ENCODE assay signal across 8 mouse cellular contexts in the genomic region with DNA sequence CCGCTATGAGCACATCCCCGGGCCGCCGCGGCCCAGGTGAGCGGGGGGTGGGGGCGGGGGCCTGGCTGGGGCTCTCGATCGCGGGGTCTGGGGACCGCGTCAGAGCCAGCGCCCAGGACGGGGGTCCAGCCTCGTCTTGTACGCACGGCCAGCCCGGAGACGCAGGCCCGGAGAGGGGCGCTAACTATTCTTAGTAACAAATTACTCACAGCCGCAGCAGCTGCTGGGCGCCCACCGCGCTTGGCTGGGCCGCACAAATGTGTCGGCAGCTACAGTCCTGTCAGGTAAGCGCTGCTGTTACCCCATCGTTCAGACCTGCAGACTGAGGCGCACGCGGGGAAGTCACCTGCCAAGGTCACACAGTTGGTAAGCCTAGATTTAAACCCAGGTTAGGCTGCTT. TPM values are rescaled to one million over a fixed set of nuclear protein-coding genes. Genes with fewer than 3 reads are reported as not detected.
DNase-seq lines count a peak whose midpoint lies in the region; ATAC-seq lines count a peak whose summit lies in the region.

No protein-coding gene starts in this region.

- peak overlapping the region; percentile 62 for H3K4me3 ChIP-seq in heart, embryonic 12.5 days
- peak overlapping the region; percentile 61 for H3K4me3 ChIP-seq in forebrain, embryonic 14.5 days (ENCODE audit: low read depth, low read length)

- H3K9me3 ChIP-seq in heart, embryonic 12.5 days (replicated peaks): no peaks in the 10 kb centered on the region
- no peaks in the 10 kb centered on the region for H3K9me3 ChIP-seq in forebrain, embryonic 14.5 days (replicated peaks; ENCODE audit: control insufficient read depth, low read length)

- H3K27ac ChIP-seq in heart, embryonic 12.5 days (ENCODE audit: poor library complexity, severe bottlenecking): peak overlapping the region; percentile 55
- H3K27ac ChIP-seq in forebrain, embryonic 14.5 days (ENCODE audit: low read depth, low read length): no peak overlapping the region

- intact Hi-C loops in heart, postnatal 14 days (cut with DNase I): no loop called here
- intact Hi-C loops in left cerebral cortex, postnatal 25 days (cut with DNase I): no loop called here

- H3K9ac ChIP-seq in heart, embryonic 12.5 days: peak overlapping the region; percentile 69
- peak overlapping the region; percentile 70 for H3K9ac ChIP-seq in forebrain, embryonic 14.5 days (ENCODE audit: low read length)

- no peaks in the 10 kb centered on the region for H3K36me3 ChIP-seq in heart, embryonic 12.5 days
- H3K36me3 ChIP-seq in forebrain, embryonic 14.5 days (ENCODE audit: control insufficient read depth, insufficient read depth, low read length): no peaks in the 10 kb centered on the region

- no peak for DNase-seq in heart, postnatal 14 days
- DNase-seq in Muller cell, postnatal 12 days (ENCODE audit: inconsistent ontology term): peak; percentile 42
- DNase-seq in forebrain, embryonic 14.5 days (ENCODE audit: low spot score): peak; percentile 49
- peak; percentile 41 to 55 for DNase-seq in left cerebral cortex, postnatal 25 days (ENCODE audit: low spot score in 2 of 2)
- DNase-seq in naive thymus-derived CD4-positive, alpha-beta T cell, adult 2 months (ENCODE audit: low read depth): peak; percentile 13
- DNase-seq in spleen, adult 12 weeks (ENCODE audit: low spot score): no peak
- no peak for DNase-seq in gastrocnemius, postnatal 25 days

- peak; percentile 33; the same call in 1 of the 2 replicates for ATAC-seq in heart, embryonic 12.5 days (ENCODE audit: insufficient number of reproducible peaks, low FRiP score)
- no peak; the same call in 1 of the 2 replicates for ATAC-seq in forebrain, embryonic 14.5 days

- peaks cover 26% of the 10 kb centered on the region for H3K4me1 ChIP-seq in heart, embryonic 12.5 days (replicated peaks)
- peaks cover 15% of the 10 kb centered on the region; the same call in 1 of the 2 replicates for H3K4me1 ChIP-seq in forebrain, embryonic 14.5 days (ENCODE audit: control insufficient read depth, insufficient read depth, low read length)

- H3K4me2 ChIP-seq in heart, embryonic 12.5 days: peak overlapping the region; percentile 91
- peak overlapping the region; percentile 97 for H3K4me2 ChIP-seq in forebrain, embryonic 14.5 days (ENCODE audit: low read length)

- H3K27me3 ChIP-seq in heart, embryonic 12.5 days (replicated peaks): peaks cover 52% of the 10 kb centered on the region
- no peaks in the 10 kb centered on the region for H3K27me3 ChIP-seq in forebrain, embryonic 14.5 days (replicated peaks; ENCODE audit: control insufficient read depth, insufficient read depth, low read length)

- WGBS in heart, embryonic 12.5 days: under 1% methylated on average over 32 of the region's 32 CpGs
- WGBS in forebrain, embryonic 14.5 days: 1% methylated on average over 29 of the region's 32 CpGs

RNA-seq across cellular contexts. Expression of gene Cyp46a1, which starts 0.3 kb away (rescaled TPM):
- polyA plus RNA-seq in heart, embryonic 12.5 days (2016; fragmentation: Nextera tagmentation; extraction: Ambion mirVana): 7.9 and 8.0 TPM in 2 replicates
- 1 to 10 TPM in 1 of 2 experiments, under 1 TPM in 1; 0.54 to 1.7 TPM for total RNA-seq in heart, postnatal 14 days (2021)
- 10.9 and 14.3 TPM in 2 replicates for polyA plus RNA-seq in forebrain, embryonic 14.5 days (2014; fragmentation: Nextera tagmentation; extraction: Ambion mirVana)
- total RNA-seq in left cerebral cortex, postnatal 25 days (2021): 100 to 1,000 TPM; 295 to 302 TPM
- total RNA-seq in gastrocnemius, postnatal 25 days (2021): under 1 TPM; 0.13 TPM

RNA-seq across cellular contexts. Expression of gene Hhipl1, which starts 28.5 kb away (rescaled TPM):
- polyA plus RNA-seq in heart, embryonic 12.5 days (2016; fragmentation: Nextera tagmentation; extraction: Ambion mirVana): 0.82 and 1.2 TPM in 2 replicates
- 1 to 10 TPM; 1.7 TPM for total RNA-seq in heart, postnatal 14 days (2021)
- polyA plus RNA-seq in forebrain, embryonic 14.5 days (2014; fragmentation: Nextera tagmentation; extraction: Ambion mirVana): 1.0 and 1.4 TPM in 2 replicates
- total RNA-seq in left cerebral cortex, postnatal 25 days (2021): 1 to 10 TPM; 6.9 to 7.1 TPM
- under 1 TPM; 0.91 to 0.95 TPM for total RNA-seq in gastrocnemius, postnatal 25 days (2021)

RNA-seq across cellular contexts. Expression of gene Eml1, which starts 36.2 kb away (rescaled TPM):
- 49.5 and 54.6 TPM in 2 replicates for polyA plus RNA-seq in heart, embryonic 12.5 days (2016; fragmentation: Nextera tagmentation; extraction: Ambion mirVana)
- 10 to 100 TPM; 81.7 to 89.8 TPM for total RNA-seq in heart, postnatal 14 days (2021)
- 52.2 and 57.1 TPM in 2 replicates for polyA plus RNA-seq in forebrain, embryonic 14.5 days (2014; fragmentation: Nextera tagmentation; extraction: Ambion mirVana)
- total RNA-seq in left cerebral cortex, postnatal 25 days (2021): 10 to 100 TPM; 66.0 to 69.3 TPM
- total RNA-seq in gastrocnemius, postnatal 25 days (2021): 100 to 1,000 TPM in 1 of 2 experiments, 10 to 100 TPM in 1; 84.7 to 109 TPM

RNA-seq across cellular contexts. Expression of gene Ccdc85c, which starts 59.3 kb away (rescaled TPM):
- polyA plus RNA-seq in heart, embryonic 12.5 days (2016; fragmentation: Nextera tagmentation; extraction: Ambion mirVana): 5.9 and 6.0 TPM in 2 replicates
- total RNA-seq in heart, postnatal 14 days (2021): 10 to 100 TPM; 33.2 to 35.2 TPM
- 13.6 and 14.5 TPM in 2 replicates for polyA plus RNA-seq in forebrain, embryonic 14.5 days (2014; fragmentation: Nextera tagmentation; extraction: Ambion mirVana)
- total RNA-seq in left cerebral cortex, postnatal 25 days (2021): 10 to 100 TPM; 74.7 to 76.9 TPM
- 10 to 100 TPM; 11.4 to 15.2 TPM for total RNA-seq in gastrocnemius, postnatal 25 days (2021)

Comparison
In these comparisons a context has a peak if more than half of its experiments do, and no peak if none do; other contexts are left out.
1. DNase-seq: peak in Muller cell, postnatal 12 days (single experiment), forebrain, embryonic 14.5 days (single experiment), left cerebral cortex, postnatal 25 days (2 of 2) and naive thymus-derived CD4-positive, alpha-beta T cell, adult 2 months (single experiment); none in heart, postnatal 14 days (0 of 2), spleen, adult 12 weeks (single experiment) and gastrocnemius, postnatal 25 days (single experiment).
2. RNA of gene Cyp46a1, which starts 0.3 kb away (total RNA-seq): 295 to 302 TPM in left cerebral cortex, postnatal 25 days; 0.54 to 1.7 TPM in heart, postnatal 14 days and 0.13 TPM in gastrocnemius, postnatal 25 days; every median in the first group is over 100 times any median in the second.